Mouse (Mus musculus): Measurements from ENCODE around the gene Nrxn3.

DNA sequence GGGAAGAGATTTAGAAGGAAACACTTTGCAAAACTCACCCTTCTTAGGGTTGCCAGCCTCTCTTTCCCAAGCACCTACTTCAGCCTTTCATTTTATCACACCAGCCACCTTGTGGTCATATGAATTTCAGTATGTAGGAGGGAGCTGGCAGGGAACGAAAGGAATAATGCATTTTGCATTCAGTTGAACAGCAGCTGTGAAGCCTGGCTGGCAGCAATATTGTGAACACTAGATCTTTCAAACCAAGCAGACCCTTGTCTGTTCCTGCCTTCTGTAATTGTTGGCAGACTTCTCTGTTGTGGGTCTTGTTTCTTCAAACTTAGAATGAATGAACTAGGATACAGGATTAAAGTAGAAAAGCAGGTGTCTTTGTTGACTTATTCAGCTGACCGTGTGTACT is 946.2 kb downstream of the Nrxn3 start:
- TF ChIP-seq CTCF (IDR thresholded peaks at IDR 0.05; ENCODE audit: borderline replicate concordance, control insufficient read depth, extremely low read depth, insufficient read depth, low read length, poor library complexity) (no peak), POLR2A (IDR thresholded peaks at IDR 0.05; ENCODE audit: control insufficient read depth, extremely low read depth, insufficient read depth, low read length, poor library complexity) (no peak)

Data from thymus, adult 2 months (tissue).